Mouse (Mus musculus) embryonic facial prominence, embryonic 14.5 days (tissue): ENCODE data around the gene Zfp661. TPM values are rescaled to one million over a fixed set of nuclear protein-coding genes. Genes with fewer than 3 reads are reported as not detected.

Experiments
- ATAC-seq: fragments of 200-750 bp; cut with Nextera tagmentation; 2 replicates; pipeline ENCODE4 v1.8.0; 2017; ENCODE audit warnings: low read depth, moderate number of reproducible peaks, moderate TSS enrichment
- DNase-seq: peaks from one replicate; pipeline ENCODE4 v3.0.0-alpha.2; 2015; ENCODE audit warnings: low spot score
- H3K27ac ChIP-seq: fragments of 300-500 bp; sonication (generic); replicated peaks from 2 replicates; pipeline ENCODE4 v1.5.1; 2014; ENCODE audit warnings: low read depth, mild to moderate bottlenecking, low read length, moderate library complexity
- H3K27me3 ChIP-seq: fragments of 300-500 bp; sonication (generic); replicated peaks from 2 replicates; pipeline ENCODE4 v1.6.1; 2014; ENCODE audit warnings: low read length; ENCODE audit not compliant: control insufficient read depth, insufficient read depth
- H3K36me3 ChIP-seq: fragments of 300-500 bp; sonication (generic); 2 replicates; pipeline ENCODE4 v1.6.1; 2014; ENCODE audit warnings: low read length, mixed read lengths; ENCODE audit not compliant: control insufficient read depth, insufficient read depth
- H3K4me1 ChIP-seq: fragments of 300-500 bp; sonication (generic); 2 replicates; pipeline ENCODE4 v1.6.1; 2014; ENCODE audit warnings: antibody characterized with exemption, low read length; ENCODE audit not compliant: control insufficient read depth, insufficient read depth
- H3K4me2 ChIP-seq: fragments of 300-500 bp; sonication (generic); 2 replicates; pipeline ENCODE4 v1.6.1; 2014; ENCODE audit warnings: low read depth, mild to moderate bottlenecking, low read length, moderate library complexity, mixed read lengths
- H3K4me3 ChIP-seq: fragments of 300-500 bp; sonication (generic); 2 replicates; pipeline ENCODE4 v1.5.1; 2014; ENCODE audit warnings: low read depth, mild to moderate bottlenecking, low read length
- H3K9ac ChIP-seq: fragments of 300-500 bp; sonication (generic); 2 replicates; pipeline ENCODE4 v1.6.1; 2014; ENCODE audit warnings: low read depth, mild to moderate bottlenecking, low read length, moderate library complexity, mixed read lengths
- H3K9me3 ChIP-seq: fragments of 300-500 bp; sonication (generic); 2 replicates; pipeline ENCODE4 v1.6.1; 2016; ENCODE audit warnings: low read length; ENCODE audit not compliant: control insufficient read depth
- WGBS: fragments of 180-500 bp; shearing (Covaris S2); extraction: QIAGEN DNeasy Blood & Tissue Kit; methylation state at CpG from one replicate; pipeline ENCODE4 v1.1.7; 2014; 5-methylcytosine and 5-hydroxymethylcytosine counted together
- polyA plus RNA-seq: library from polyadenylated mRNA; unstranded; fragments of >200 nt; fragmentation: Nextera tagmentation; extraction: Ambion mirVana; gene quantifications from 2 replicates; pipeline ENCODE4 v1.2.1, GENCODE M21; 2014

Zfp661 gene
- polyA plus RNA-seq, 1 experiment from 2014 or later = 4.0 TPM

- ATAC-seq (no peak), DNase-seq (no peak)
- H3K36me3 ChIP-seq = no peaks in the 10 kb centered on the region
- H3K27me3 ChIP-seq = no peaks in the 10 kb centered on the region
- no peak overlapping the region for H3K9ac ChIP-seq
- H3K27ac ChIP-seq = no peak overlapping the region
- H3K4me3 ChIP-seq = no peak overlapping the region
- peaks cover 14% of the 10 kb centered on the region for H3K4me1 ChIP-seq
- no peak overlapping the region for H3K4me2 ChIP-seq
- no peaks in the 10 kb centered on the region for H3K9me3 ChIP-seq
- 77% methylated on average over 3 of the region's 3 CpGs for WGBS
Observed at GRCm38 (mm10) chr2:127525004-127525775, 61.7 kb downstream of the Zfp661 start.

Other genes with a start within 250 kb of the Zfp661 start
- 0.09 and 0.14 TPM in 2 replicates for gene Astl, start 248.5 kb downstream of the Zfp661 start, polyA plus RNA-seq
- gene Adra2b, start 223.9 kb downstream of the Zfp661 start, polyA plus RNA-seq = 0.51 and 0.72 TPM in 2 replicates
- gene Gpat2, start 161.9 kb downstream of the Zfp661 start, polyA plus RNA-seq = 0.26 and 0.39 TPM in 2 replicates
- 16.6 and 19.3 TPM in 2 replicates for gene Fahd2a, start 142.5 kb downstream of the Zfp661 start, polyA plus RNA-seq
- gene Kcnip3, start 65.0 kb downstream of the Zfp661 start, polyA plus RNA-seq = 5.6 and 6.1 TPM in 2 replicates
- gene Prom2, start 45.6 kb downstream of the Zfp661 start, polyA plus RNA-seq = 3.3 and 4.1 TPM in 2 replicates
- 109 and 113 TPM in 2 replicates for gene Mrps5, start 128 bp upstream of the Zfp661 start, polyA plus RNA-seq
- gene Mal, start 69.6 kb upstream of the Zfp661 start, polyA plus RNA-seq = 9.4 and 33.6 TPM in 2 replicates
- gene Mall, start 142.8 kb upstream of the Zfp661 start, polyA plus RNA-seq = 14.0 and 17.8 TPM in 2 replicates
- gene Nphp1, start 201.8 kb upstream of the Zfp661 start, polyA plus RNA-seq = 27.4 and 28.3 TPM in 2 replicates
- gene Mtln, start 205.4 kb upstream of the Zfp661 start, polyA plus RNA-seq = 38.4 and 42.2 TPM in 2 replicates
- gene Bub1, start 244.8 kb upstream of the Zfp661 start, polyA plus RNA-seq = 16.8 and 18.9 TPM in 2 replicates